Mouse (Mus musculus): Measurements from ENCODE around the gene Rftn1. TPM values are rescaled to one million over a fixed set of nuclear protein-coding genes. Genes with fewer than 3 reads are reported as not detected.

Rftn1 gene
- polyA plus RNA-seq, 1 experiment from 2014 or later = 11.2 TPM

- Histone ChIP-seq H3K9ac (ENCODE audit: low read depth, low read length) (no peak overlapping the region), H3K27ac (ENCODE audit: low read depth, low read length) (no peak overlapping the region), H3K4me3 (ENCODE audit: low read depth, low read length) (no peak overlapping the region), H3K9me3 (replicated peaks; ENCODE audit: control insufficient read depth, low read length) (no peaks in the 10 kb centered on the region), H3K4me1 (ENCODE audit: control insufficient read depth, insufficient read depth, low read length) (0 out of 2 replicates have a peak, but pooled peaks cover 5% of the 10 kb centered on the region), H3K36me3 (ENCODE audit: control insufficient read depth, insufficient read depth, low read length) (no peaks in the 10 kb centered on the region), H3K27me3 (ENCODE audit: control insufficient read depth, insufficient read depth, low read length) (no peaks in the 10 kb centered on the region), H3K4me2 (no peak overlapping the region)
- WGBS (ENCODE audit: insufficient replicate concordance) = 84% methylated on average over 3 of the region's 3 CpGs
- ATAC-seq (replicated peaks; ENCODE audit: insufficient number of reproducible peaks, low FRiP score, low TSS enrichment) = no peak
These were observed 170.7 kb downstream of the Rftn1 start for GRCm38 (mm10) chr17:50019819-50020210.

GRCm38 (mm10) chr17:50019090-50019489 is 171.4 kb downstream of the Rftn1 start:
- ATAC-seq (replicated peaks; ENCODE audit: insufficient number of reproducible peaks, low FRiP score, low TSS enrichment) = peak; percentile 57; the same call in 1 of the 2 replicates
- no peak overlapping the region for H3K27ac ChIP-seq (ENCODE audit: low read depth, low read length)

DNA sequence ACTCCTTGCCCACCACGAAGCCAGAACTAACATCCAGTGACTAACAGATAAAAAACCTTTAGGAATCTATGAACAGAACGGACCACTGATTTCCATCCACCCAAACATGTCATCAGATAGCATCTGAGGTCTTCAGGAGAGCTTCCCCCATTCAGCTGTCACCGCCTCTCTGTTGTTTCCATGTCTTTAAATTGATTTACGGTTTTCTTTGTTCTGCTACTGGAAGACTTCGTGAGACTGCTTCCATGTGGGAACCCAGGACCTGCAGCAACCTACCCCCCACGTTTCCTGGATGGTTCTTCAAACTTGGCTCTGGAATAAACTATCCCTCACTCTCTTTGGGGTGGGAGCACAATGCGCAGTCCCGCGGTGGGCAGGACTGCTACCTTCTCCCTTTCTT is 175.8 kb downstream of the Rftn1 start:
- no peak for ATAC-seq (replicated peaks; ENCODE audit: insufficient number of reproducible peaks, low FRiP score, low TSS enrichment)
- 63% methylated on average over 9 of the region's 9 CpGs for WGBS (ENCODE audit: insufficient replicate concordance)

More at GRCm38 (mm10) chr17:50019090-50019489, 171.4 kb downstream of the Rftn1 start:
- Histone ChIP-seq H3K9me3 (replicated peaks; ENCODE audit: control insufficient read depth, low read length) (no peaks in the 10 kb centered on the region), H3K27me3 (ENCODE audit: control insufficient read depth, insufficient read depth, low read length) (no peaks in the 10 kb centered on the region), H3K4me2 (no peak overlapping the region), H3K36me3 (ENCODE audit: control insufficient read depth, insufficient read depth, low read length) (no peaks in the 10 kb centered on the region), H3K4me3 (ENCODE audit: low read depth, low read length) (no peak overlapping the region), H3K9ac (ENCODE audit: low read depth, low read length) (no peak overlapping the region), H3K4me1 (ENCODE audit: control insufficient read depth, insufficient read depth, low read length) (0 out of 2 replicates have a peak, but pooled peaks cover 5% of the 10 kb centered on the region)
- WGBS (ENCODE audit: insufficient replicate concordance) = 55% methylated on average over 5 of the region's 5 CpGs

DNA sequence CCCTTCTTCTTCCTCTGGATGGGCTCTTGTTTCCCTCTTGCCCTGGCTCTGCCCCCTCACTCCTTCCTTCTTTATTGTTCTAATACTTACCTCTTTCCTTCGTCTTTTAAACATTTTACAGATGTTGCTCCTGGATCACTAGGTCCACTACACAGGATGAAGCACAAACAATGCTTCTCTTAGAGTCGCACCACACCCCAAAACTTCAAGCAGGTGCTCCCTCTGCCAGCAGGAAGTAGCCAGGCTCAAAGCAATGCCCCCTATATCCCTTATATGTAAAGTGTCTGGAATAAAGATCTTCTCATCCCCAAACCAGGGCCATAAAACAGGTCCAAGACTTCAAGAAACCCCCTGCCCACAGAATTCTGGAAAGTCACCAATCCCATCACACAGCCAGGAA is 176.6 kb downstream of the Rftn1 start:
- no peak overlapping the region for H3K27ac ChIP-seq (ENCODE audit: low read depth, low read length)
- H3K36me3 ChIP-seq (ENCODE audit: control insufficient read depth, insufficient read depth, low read length) = no peaks in the 10 kb centered on the region
- H3K4me1 ChIP-seq (ENCODE audit: control insufficient read depth, insufficient read depth, low read length) = peaks cover 7% of the 10 kb centered on the region
- H3K27me3 ChIP-seq (ENCODE audit: control insufficient read depth, insufficient read depth, low read length) = no peaks in the 10 kb centered on the region
- H3K4me3 ChIP-seq (ENCODE audit: low read depth, low read length) = no peak overlapping the region
- 78% methylated on average over 2 of the region's 2 CpGs for WGBS (ENCODE audit: insufficient replicate concordance)
- H3K4me2 ChIP-seq = no peak overlapping the region
- H3K9me3 ChIP-seq (replicated peaks; ENCODE audit: control insufficient read depth, low read length) = no peaks in the 10 kb centered on the region; the same call in 1 of the 2 replicates
- ATAC-seq (replicated peaks; ENCODE audit: insufficient number of reproducible peaks, low FRiP score, low TSS enrichment) = no peak
- no peak overlapping the region for H3K9ac ChIP-seq (ENCODE audit: low read depth, low read length)

More for the DNA sequence above, 175.8 kb downstream of the Rftn1 start:
- H3K27ac ChIP-seq (ENCODE audit: low read depth, low read length) = no peak overlapping the region
- no peaks in the 10 kb centered on the region for H3K36me3 ChIP-seq (ENCODE audit: control insufficient read depth, insufficient read depth, low read length)
- no peaks in the 10 kb centered on the region for H3K9me3 ChIP-seq (replicated peaks; ENCODE audit: control insufficient read depth, low read length)
- H3K9ac ChIP-seq (ENCODE audit: low read depth, low read length) = no peak overlapping the region
- H3K4me1 ChIP-seq (ENCODE audit: control insufficient read depth, insufficient read depth, low read length) = peaks cover 7% of the 10 kb centered on the region
- no peak overlapping the region for H3K4me3 ChIP-seq (ENCODE audit: low read depth, low read length)
- H3K4me2 ChIP-seq = no peak overlapping the region
- no peaks in the 10 kb centered on the region for H3K27me3 ChIP-seq (ENCODE audit: control insufficient read depth, insufficient read depth, low read length)

GRCm38 (mm10) chr17:50010096-50010495 is 180.4 kb downstream of the Rftn1 start:
- Histone ChIP-seq H3K36me3 (ENCODE audit: control insufficient read depth, insufficient read depth, low read length) (no peaks in the 10 kb centered on the region), H3K9ac (ENCODE audit: low read depth, low read length) (no peak overlapping the region), H3K27ac (ENCODE audit: low read depth, low read length) (no peak overlapping the region), H3K9me3 (replicated peaks; ENCODE audit: control insufficient read depth, low read length) (no peaks in the 10 kb centered on the region; the same call in 1 of the 2 replicates), H3K4me1 (ENCODE audit: control insufficient read depth, insufficient read depth, low read length) (peaks cover 20% of the 10 kb centered on the region), H3K4me3 (ENCODE audit: low read depth, low read length) (no peak overlapping the region), H3K27me3 (ENCODE audit: control insufficient read depth, insufficient read depth, low read length) (no peaks in the 10 kb centered on the region), H3K4me2 (no peak overlapping the region)
- ATAC-seq (replicated peaks; ENCODE audit: insufficient number of reproducible peaks, low FRiP score, low TSS enrichment) = no peak
- WGBS (ENCODE audit: insufficient replicate concordance) = 16% methylated on average over 4 of the region's 4 CpGs

DNA sequence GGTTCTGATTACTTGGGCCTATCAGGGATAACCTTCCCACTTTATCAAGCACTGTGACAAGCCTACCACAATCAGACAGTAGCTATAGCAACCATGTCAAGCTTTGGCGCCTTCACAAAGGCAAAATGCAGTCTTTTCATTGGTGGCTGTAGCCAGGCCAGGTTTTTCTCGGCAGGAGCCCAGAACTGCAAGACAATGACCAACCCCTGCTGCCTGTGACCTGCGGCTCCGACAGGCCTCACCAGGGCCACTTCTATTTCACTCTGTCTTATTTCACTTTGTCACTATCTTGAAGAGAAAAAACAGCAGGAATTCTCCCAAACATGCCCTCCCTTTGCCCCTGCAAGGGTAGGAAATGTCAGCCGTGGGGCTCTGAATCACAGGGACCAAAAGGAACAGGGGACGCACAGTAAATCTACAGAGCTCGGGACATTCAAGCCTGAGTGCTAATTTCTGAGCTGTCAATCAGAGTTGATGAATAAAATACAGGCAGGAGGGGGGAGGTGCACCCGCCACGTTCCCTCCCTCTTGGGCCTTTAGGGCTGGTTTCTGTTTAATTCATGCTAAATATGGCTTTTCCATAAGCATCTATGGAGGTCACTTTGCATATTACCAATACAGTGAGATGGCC is 183.6 kb downstream of the Rftn1 start:
- WGBS (ENCODE audit: insufficient replicate concordance) = 7% methylated on average over 9 of the region's 9 CpGs
- Histone ChIP-seq H3K27me3 (ENCODE audit: control insufficient read depth, insufficient read depth, low read length) (no peaks in the 10 kb centered on the region), H3K4me3 (ENCODE audit: low read depth, low read length) (no peak overlapping the region), H3K4me1 (ENCODE audit: control insufficient read depth, insufficient read depth, low read length) (peaks cover 20% of the 10 kb centered on the region), H3K9me3 (replicated peaks; ENCODE audit: control insufficient read depth, low read length) (no peaks in the 10 kb centered on the region; the same call in 1 of the 2 replicates), H3K27ac (ENCODE audit: low read depth, low read length) (0 out of 2 replicates have a peak overlapping the region, but pooled peaks have one; percentile 12), H3K36me3 (ENCODE audit: control insufficient read depth, insufficient read depth, low read length) (no peaks in the 10 kb centered on the region), H3K9ac (ENCODE audit: low read depth, low read length) (no peak overlapping the region; the same call in 1 of the 2 replicates), H3K4me2 (peak overlapping the region; percentile 37)
- peak; percentile 59; the same call in 1 of the 2 replicates for ATAC-seq (replicated peaks; ENCODE audit: insufficient number of reproducible peaks, low FRiP score, low TSS enrichment)

GRCm38 (mm10) chr17:50006338-50006720 is 184.1 kb downstream of the Rftn1 start:
- Histone ChIP-seq H3K27ac (ENCODE audit: low read depth, low read length) (peak overlapping the region; percentile 46; the same call in 1 of the 2 replicates), H3K4me1 (ENCODE audit: control insufficient read depth, insufficient read depth, low read length) (peaks cover 20% of the 10 kb centered on the region), H3K4me3 (ENCODE audit: low read depth, low read length) (no peak overlapping the region), H3K27me3 (ENCODE audit: control insufficient read depth, insufficient read depth, low read length) (no peaks in the 10 kb centered on the region), H3K4me2 (peak overlapping the region; percentile 37), H3K9me3 (replicated peaks; ENCODE audit: control insufficient read depth, low read length) (no peaks in the 10 kb centered on the region; the same call in 1 of the 2 replicates), H3K9ac (ENCODE audit: low read depth, low read length) (no peak overlapping the region), H3K36me3 (ENCODE audit: control insufficient read depth, insufficient read depth, low read length) (no peaks in the 10 kb centered on the region)
- WGBS (ENCODE audit: insufficient replicate concordance) = 18% methylated on average over 7 of the region's 7 CpGs
- no peak for ATAC-seq (replicated peaks; ENCODE audit: insufficient number of reproducible peaks, low FRiP score, low TSS enrichment)

DNA sequence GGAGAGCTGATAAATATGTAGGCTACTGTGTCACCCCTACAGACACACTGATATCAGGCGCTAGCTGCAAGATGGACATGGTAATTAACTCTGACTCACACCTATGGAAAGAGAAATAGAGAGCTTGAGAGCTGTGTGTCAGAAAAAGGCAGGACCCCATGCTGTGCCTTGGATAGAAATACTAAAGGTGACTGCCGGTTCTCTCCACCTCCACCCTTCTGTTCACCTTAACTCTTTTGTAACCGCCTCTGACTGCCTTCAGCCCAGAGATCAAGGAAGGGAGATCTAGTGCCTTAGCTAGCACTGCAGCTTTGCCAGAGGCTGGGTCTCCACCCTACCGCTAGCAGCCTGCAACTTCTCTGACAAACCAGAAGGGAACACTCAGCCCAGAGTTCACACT is 187.3 kb downstream of the Rftn1 start:
- 71% methylated on average over 4 of the region's 4 CpGs for WGBS (ENCODE audit: insufficient replicate concordance)

GRCm38 (mm10) chr17:50002171-50002570 is 188.3 kb downstream of the Rftn1 start:
- H3K27ac ChIP-seq (ENCODE audit: low read depth, low read length) = no peak overlapping the region
- H3K4me2 ChIP-seq = no peak overlapping the region
- peaks cover 4% of the 10 kb centered on the region; the same call in 1 of the 2 replicates for H3K36me3 ChIP-seq (ENCODE audit: control insufficient read depth, insufficient read depth, low read length)
- WGBS (ENCODE audit: insufficient replicate concordance) = 79% methylated on average over 3 of the region's 3 CpGs
- ATAC-seq (replicated peaks; ENCODE audit: insufficient number of reproducible peaks, low FRiP score, low TSS enrichment) = no peak
- no peaks in the 10 kb centered on the region for H3K27me3 ChIP-seq (ENCODE audit: control insufficient read depth, insufficient read depth, low read length)
- H3K9ac ChIP-seq (ENCODE audit: low read depth, low read length) = no peak overlapping the region
- no peaks in the 10 kb centered on the region for H3K9me3 ChIP-seq (replicated peaks; ENCODE audit: control insufficient read depth, low read length)
- H3K4me1 ChIP-seq (ENCODE audit: control insufficient read depth, insufficient read depth, low read length) = peaks cover 11% of the 10 kb centered on the region
- no peak overlapping the region for H3K4me3 ChIP-seq (ENCODE audit: low read depth, low read length)

More for the DNA sequence above, 187.3 kb downstream of the Rftn1 start:
- H3K4me3 ChIP-seq (ENCODE audit: low read depth, low read length) = no peak overlapping the region
- H3K27ac ChIP-seq (ENCODE audit: low read depth, low read length) = no peak overlapping the region
- H3K9me3 ChIP-seq (replicated peaks; ENCODE audit: control insufficient read depth, low read length) = no peaks in the 10 kb centered on the region
- peaks cover 13% of the 10 kb centered on the region for H3K4me1 ChIP-seq (ENCODE audit: control insufficient read depth, insufficient read depth, low read length)
- H3K4me2 ChIP-seq = no peak overlapping the region
- no peak for ATAC-seq (replicated peaks; ENCODE audit: insufficient number of reproducible peaks, low FRiP score, low TSS enrichment)
- no peaks in the 10 kb centered on the region for H3K27me3 ChIP-seq (ENCODE audit: control insufficient read depth, insufficient read depth, low read length)
- H3K36me3 ChIP-seq (ENCODE audit: control insufficient read depth, insufficient read depth, low read length) = peaks cover 4% of the 10 kb centered on the region; the same call in 1 of the 2 replicates
- no peak overlapping the region for H3K9ac ChIP-seq (ENCODE audit: low read depth, low read length)
